Mouse (Mus musculus): ENCODE data around the gene Tmcc1. TPM values are rescaled to one million over a fixed set of nuclear protein-coding genes. Genes with fewer than 3 reads are reported as not detected.

The Tmcc1 gene
- polyA plus RNA-seq, 1 experiment from 2014 or later = 26.2 TPM

DNA sequence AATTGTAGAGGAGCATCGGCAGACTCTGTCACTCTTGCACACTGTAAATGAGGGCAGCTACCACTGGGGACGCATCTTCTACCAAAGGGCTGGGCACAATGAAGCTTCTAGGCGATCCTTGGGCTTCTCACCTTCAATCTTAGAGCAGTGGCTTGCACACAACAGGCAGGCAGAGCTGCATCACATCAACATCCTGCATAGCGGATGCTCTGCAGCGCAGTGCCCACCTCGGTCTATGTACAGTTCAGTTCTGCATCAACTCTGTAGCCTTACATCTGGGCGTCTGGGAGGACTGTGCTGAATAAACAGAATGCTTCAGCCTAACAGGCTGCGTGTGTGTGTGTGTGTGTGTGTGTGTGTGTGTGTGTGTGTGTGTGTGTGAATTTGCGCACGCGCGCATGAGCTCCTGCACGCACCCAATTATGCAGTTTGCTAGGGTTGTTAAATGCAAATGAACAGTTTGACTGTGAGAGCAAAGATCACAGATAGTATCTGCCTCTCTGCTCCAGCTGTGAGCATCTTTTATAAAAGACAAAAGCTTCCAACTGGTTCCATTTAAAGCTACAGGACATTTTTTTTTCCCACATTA is 136.5 kb downstream of the Tmcc1 start:
- no peaks in the 10 kb centered on the region for H3K9me3 ChIP-seq (ENCODE audit: control insufficient read depth, low read length)
- peaks cover 12% of the 10 kb centered on the region for H3K4me1 ChIP-seq (ENCODE audit: control insufficient read depth, insufficient read depth, low read length)
- H3K27me3 ChIP-seq (ENCODE audit: control insufficient read depth, insufficient read depth, low read length) = no peaks in the 10 kb centered on the region
- ATAC-seq (ENCODE audit: low FRiP score, low TSS enrichment) (peak; percentile 81; the same call in 1 of the 2 replicates), DNase-seq (peak; percentile 78)
- peak overlapping the region; percentile 83 for H3K27ac ChIP-seq (replicated peaks; ENCODE audit: low read depth, low read length)
- peak overlapping the region; percentile 46 for H3K4me2 ChIP-seq (ENCODE audit: low read length)
- peak overlapping the region; percentile 47; the same call in 1 of the 2 replicates for H3K9ac ChIP-seq (replicated peaks; ENCODE audit: low read length)
- 6% methylated on average over 13 of the region's 13 CpGs for WGBS
- peak overlapping the region; percentile 25 for H3K4me3 ChIP-seq (replicated peaks; ENCODE audit: low read depth, low read length)
- H3K36me3 ChIP-seq (ENCODE audit: control insufficient read depth, insufficient read depth, low read length) = no peaks in the 10 kb centered on the region

DNA sequence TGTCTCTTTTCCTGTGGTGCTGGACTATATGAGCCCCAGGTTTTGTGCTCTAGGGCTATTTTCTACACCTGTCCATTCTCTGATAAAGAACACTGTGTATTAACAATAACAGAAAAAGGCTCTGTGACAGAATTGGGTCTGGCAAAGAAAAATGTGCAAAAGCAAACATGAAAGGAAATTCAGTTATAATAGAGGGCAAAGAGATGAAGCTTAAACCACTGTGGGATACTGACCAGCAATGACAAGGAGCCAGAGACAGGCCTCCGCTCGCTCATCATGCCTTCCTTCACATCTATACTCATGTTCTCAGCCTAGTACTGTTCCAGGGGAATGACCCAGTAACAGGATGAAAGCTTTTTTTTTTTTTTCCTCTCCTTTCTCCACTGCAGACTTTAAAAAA is 137.5 kb downstream of the Tmcc1 start:
- no peak overlapping the region; the same call in 1 of the 2 replicates for H3K9ac ChIP-seq (replicated peaks; ENCODE audit: low read length)

DNA sequence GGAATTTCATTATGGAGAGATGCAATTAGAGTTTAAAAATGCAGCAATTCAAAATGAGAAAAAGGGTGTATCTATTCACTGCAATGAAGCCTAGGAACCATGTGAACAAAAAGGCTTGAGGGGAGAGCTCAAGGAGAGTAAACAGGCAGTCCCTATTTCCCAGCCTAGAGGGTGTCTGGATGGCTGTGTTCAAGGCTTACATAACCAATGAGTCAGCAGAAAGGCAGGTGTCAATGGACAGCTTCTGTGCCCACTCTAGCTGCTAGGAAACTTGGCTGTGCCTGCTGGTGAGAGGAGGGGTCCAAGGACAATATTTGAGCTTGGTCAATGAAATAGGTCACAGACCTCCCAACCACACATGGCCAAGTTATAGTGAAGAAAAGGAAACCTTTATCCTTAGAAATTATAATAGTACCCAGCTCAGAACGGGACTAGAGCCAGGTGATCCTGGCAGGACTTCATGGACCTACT is 138.2 kb downstream of the Tmcc1 start:
- Histone ChIP-seq H3K9ac (replicated peaks; ENCODE audit: low read length) (no peak overlapping the region), H3K4me2 (ENCODE audit: low read length) (no peak overlapping the region), H3K4me1 (ENCODE audit: control insufficient read depth, insufficient read depth, low read length) (peaks cover 15% of the 10 kb centered on the region), H3K9me3 (ENCODE audit: control insufficient read depth, low read length) (no peaks in the 10 kb centered on the region), H3K27ac (replicated peaks; ENCODE audit: low read depth, low read length) (no peak overlapping the region), H3K27me3 (ENCODE audit: control insufficient read depth, insufficient read depth, low read length) (no peaks in the 10 kb centered on the region), H3K4me3 (replicated peaks; ENCODE audit: low read depth, low read length) (no peak overlapping the region), H3K36me3 (ENCODE audit: control insufficient read depth, insufficient read depth, low read length) (no peaks in the 10 kb centered on the region)
- 81% methylated on average over 1 of the region's 1 CpGs for WGBS
- no peak for ATAC-seq (ENCODE audit: low FRiP score, low TSS enrichment)
- DNase-seq = no peak

More for the DNA sequence above, 137.5 kb downstream of the Tmcc1 start:
- Histone ChIP-seq H3K4me2 (ENCODE audit: low read length) (peak overlapping the region; percentile 46), H3K27me3 (ENCODE audit: control insufficient read depth, insufficient read depth, low read length) (no peaks in the 10 kb centered on the region), H3K9me3 (ENCODE audit: control insufficient read depth, low read length) (no peaks in the 10 kb centered on the region), H3K36me3 (ENCODE audit: control insufficient read depth, insufficient read depth, low read length) (no peaks in the 10 kb centered on the region), H3K4me1 (ENCODE audit: control insufficient read depth, insufficient read depth, low read length) (peaks cover 12% of the 10 kb centered on the region), H3K4me3 (replicated peaks; ENCODE audit: low read depth, low read length) (no peak overlapping the region), H3K27ac (replicated peaks; ENCODE audit: low read depth, low read length) (no peak overlapping the region)
- 77% methylated on average over 2 of the region's 2 CpGs for WGBS
- DNase-seq (no peak), ATAC-seq (ENCODE audit: low FRiP score, low TSS enrichment) (no peak)

DNA sequence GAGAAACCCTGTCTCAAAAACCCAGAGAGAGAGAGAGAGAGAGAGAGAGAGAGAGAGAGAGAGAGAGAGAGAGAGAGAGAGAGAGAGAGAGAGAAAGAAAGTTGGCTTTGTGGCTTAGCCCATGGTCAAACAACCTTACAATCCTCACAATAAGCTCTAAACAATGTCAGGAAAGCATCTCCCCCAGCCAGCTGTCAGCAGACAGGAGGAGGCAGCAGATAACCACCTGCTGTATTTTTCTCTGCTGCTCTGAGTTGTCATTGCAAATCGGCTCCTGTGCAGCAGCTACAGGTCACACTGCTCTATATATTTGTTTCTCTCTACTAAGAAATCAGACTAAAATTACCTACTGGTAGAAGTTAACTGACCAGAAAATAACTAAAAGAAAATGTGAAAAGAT is 145.4 kb downstream of the Tmcc1 start:
- H3K27ac ChIP-seq (replicated peaks; ENCODE audit: low read depth, low read length) = no peak overlapping the region
- H3K4me2 ChIP-seq (ENCODE audit: low read length) = no peak overlapping the region
- ATAC-seq (ENCODE audit: low FRiP score, low TSS enrichment) (no peak), DNase-seq (no peak)
- 63% methylated on average over 1 of the region's 1 CpGs for WGBS
- peaks cover 4% of the 10 kb centered on the region for H3K4me1 ChIP-seq (ENCODE audit: control insufficient read depth, insufficient read depth, low read length)
- H3K27me3 ChIP-seq (ENCODE audit: control insufficient read depth, insufficient read depth, low read length) = no peaks in the 10 kb centered on the region
- no peak overlapping the region for H3K9ac ChIP-seq (replicated peaks; ENCODE audit: low read length)
- peaks cover under 1% of the 10 kb centered on the region for H3K9me3 ChIP-seq (ENCODE audit: control insufficient read depth, low read length)
- no peak overlapping the region for H3K4me3 ChIP-seq (replicated peaks; ENCODE audit: low read depth, low read length)
- H3K36me3 ChIP-seq (ENCODE audit: control insufficient read depth, insufficient read depth, low read length) = peaks cover 7% of the 10 kb centered on the region

DNA sequence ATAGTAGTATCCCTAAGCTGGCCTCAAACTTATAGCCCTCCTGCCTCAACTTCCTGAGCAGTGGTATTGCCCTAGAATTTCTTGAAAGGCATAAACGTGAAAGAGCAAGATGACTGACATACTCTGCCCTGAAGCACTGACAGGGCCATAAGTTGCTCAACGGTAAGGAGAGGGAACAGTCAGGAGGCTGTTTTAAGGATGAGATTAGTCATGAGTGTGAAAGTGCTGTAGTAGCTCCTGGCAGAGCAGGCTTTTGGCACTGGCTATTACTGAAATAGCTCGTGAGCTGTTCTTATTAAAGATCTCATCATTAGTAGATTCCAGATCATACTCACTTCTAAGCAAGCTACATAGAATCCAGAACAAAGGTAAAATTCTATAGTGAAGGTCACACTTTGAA is 145.9 kb downstream of the Tmcc1 start:
- no peak overlapping the region for H3K4me2 ChIP-seq (ENCODE audit: low read length)
- no peak for ATAC-seq (ENCODE audit: low FRiP score, low TSS enrichment)
- no peak overlapping the region for H3K4me3 ChIP-seq (replicated peaks; ENCODE audit: low read depth, low read length)
- H3K9ac ChIP-seq (replicated peaks; ENCODE audit: low read length) = no peak overlapping the region
- H3K27me3 ChIP-seq (ENCODE audit: control insufficient read depth, insufficient read depth, low read length) = no peaks in the 10 kb centered on the region
- 74% methylated on average over 3 of the region's 3 CpGs for WGBS
- no peak for DNase-seq
- H3K36me3 ChIP-seq (ENCODE audit: control insufficient read depth, insufficient read depth, low read length) = peaks cover 11% of the 10 kb centered on the region
- H3K4me1 ChIP-seq (ENCODE audit: control insufficient read depth, insufficient read depth, low read length) = peaks cover 4% of the 10 kb centered on the region
- H3K27ac ChIP-seq (replicated peaks; ENCODE audit: low read depth, low read length) = no peak overlapping the region
- peaks cover 4% of the 10 kb centered on the region for H3K9me3 ChIP-seq (ENCODE audit: control insufficient read depth, low read length)

DNA sequence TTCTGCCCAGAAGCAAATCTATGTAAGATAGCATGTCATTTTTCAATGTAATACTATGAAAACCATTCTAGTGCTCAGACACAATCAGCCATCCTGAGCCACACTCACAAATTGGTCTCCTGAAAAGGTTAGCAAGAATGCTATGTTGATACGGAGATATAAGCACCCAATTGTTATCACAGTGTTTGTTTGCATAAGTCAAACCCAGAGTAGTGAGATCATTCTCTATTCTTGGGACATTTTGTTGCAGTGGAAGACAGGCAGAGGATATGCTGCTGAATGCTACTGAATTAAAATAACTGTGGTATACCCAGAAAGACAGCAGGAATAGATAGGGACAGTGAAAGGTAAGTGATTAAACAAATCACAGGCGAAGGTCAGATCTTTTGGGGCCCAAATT is 149.2 kb downstream of the Tmcc1 start:
- Histone ChIP-seq H3K4me2 (ENCODE audit: low read length) (no peak overlapping the region), H3K4me1 (ENCODE audit: control insufficient read depth, insufficient read depth, low read length) (no peaks in the 10 kb centered on the region), H3K4me3 (replicated peaks; ENCODE audit: low read depth, low read length) (no peak overlapping the region), H3K9ac (replicated peaks; ENCODE audit: low read length) (no peak overlapping the region), H3K27me3 (ENCODE audit: control insufficient read depth, insufficient read depth, low read length) (no peaks in the 10 kb centered on the region), H3K9me3 (ENCODE audit: control insufficient read depth, low read length) (peaks cover 4% of the 10 kb centered on the region), H3K36me3 (ENCODE audit: control insufficient read depth, insufficient read depth, low read length) (peaks cover 18% of the 10 kb centered on the region), H3K27ac (replicated peaks; ENCODE audit: low read depth, low read length) (no peak overlapping the region)
- 53% methylated on average over 2 of the region's 2 CpGs for WGBS
- DNase-seq (no peak), ATAC-seq (ENCODE audit: low FRiP score, low TSS enrichment) (no peak)

DNA sequence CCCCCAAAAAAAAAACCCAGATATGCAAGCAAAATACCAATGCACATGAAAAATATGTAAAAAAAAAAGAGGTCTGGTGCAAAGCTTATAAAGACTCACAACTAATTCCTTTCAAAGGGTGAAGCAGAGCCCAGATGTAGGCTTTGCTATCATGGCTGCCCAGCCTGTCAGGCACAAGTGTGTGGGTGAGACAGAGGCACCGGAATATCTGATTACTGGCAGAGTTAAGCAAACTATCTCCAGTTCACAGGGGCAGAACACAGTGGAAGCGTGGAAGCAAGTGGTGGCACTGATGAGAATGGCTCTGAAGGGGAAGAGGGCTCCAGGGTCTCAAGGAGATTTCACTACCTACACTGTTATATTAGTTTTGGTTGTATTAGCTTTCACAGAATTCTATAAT is 155.1 kb downstream of the Tmcc1 start:
- Histone ChIP-seq H3K9me3 (ENCODE audit: control insufficient read depth, low read length) (peaks cover 4% of the 10 kb centered on the region), H3K4me1 (ENCODE audit: control insufficient read depth, insufficient read depth, low read length) (no peaks in the 10 kb centered on the region), H3K4me2 (ENCODE audit: low read length) (no peak overlapping the region), H3K4me3 (replicated peaks; ENCODE audit: low read depth, low read length) (no peak overlapping the region), H3K9ac (replicated peaks; ENCODE audit: low read length) (no peak overlapping the region), H3K27me3 (ENCODE audit: control insufficient read depth, insufficient read depth, low read length) (no peaks in the 10 kb centered on the region), H3K27ac (replicated peaks; ENCODE audit: low read depth, low read length) (no peak overlapping the region), H3K36me3 (ENCODE audit: control insufficient read depth, insufficient read depth, low read length) (peaks cover 14% of the 10 kb centered on the region)
- WGBS = 92% methylated on average over 2 of the region's 2 CpGs
- ATAC-seq (ENCODE audit: low FRiP score, low TSS enrichment) (no peak), DNase-seq (no peak)

DNA sequence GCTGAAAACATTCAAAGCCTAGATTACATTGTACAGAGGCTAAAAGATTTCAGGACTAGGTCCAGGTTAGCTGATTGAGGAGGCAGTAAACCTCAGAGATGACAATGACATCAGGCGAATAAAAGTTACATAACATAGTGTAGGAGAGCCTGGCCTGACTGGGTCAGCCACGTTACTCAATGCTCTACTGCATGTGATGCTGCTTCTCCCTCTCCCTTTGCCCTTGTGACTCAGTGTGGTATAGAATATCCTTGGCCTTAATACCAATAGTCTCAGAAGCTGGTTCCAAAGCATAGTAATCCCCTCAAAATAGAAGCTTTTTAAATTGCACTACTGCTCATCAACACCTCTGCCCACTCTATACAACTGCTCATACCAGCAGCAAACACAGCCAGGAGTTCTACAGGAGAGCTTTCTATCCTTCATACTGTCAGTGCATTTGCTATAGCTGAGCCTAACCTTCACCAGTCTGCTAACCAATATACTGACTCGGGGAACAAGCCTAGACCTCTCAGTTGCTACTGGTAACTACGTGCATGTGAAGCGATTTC is 155.9 kb downstream of the Tmcc1 start:
- Histone ChIP-seq H3K9ac (replicated peaks; ENCODE audit: low read length) (no peak overlapping the region), H3K27ac (replicated peaks; ENCODE audit: low read depth, low read length) (no peak overlapping the region), H3K4me1 (ENCODE audit: control insufficient read depth, insufficient read depth, low read length) (no peaks in the 10 kb centered on the region), H3K4me2 (ENCODE audit: low read length) (no peak overlapping the region), H3K9me3 (ENCODE audit: control insufficient read depth, low read length) (no peaks in the 10 kb centered on the region), H3K27me3 (ENCODE audit: control insufficient read depth, insufficient read depth, low read length) (no peaks in the 10 kb centered on the region), H3K4me3 (replicated peaks; ENCODE audit: low read depth, low read length) (no peak overlapping the region), H3K36me3 (ENCODE audit: control insufficient read depth, insufficient read depth, low read length) (peaks cover 7% of the 10 kb centered on the region; the same call in 1 of the 2 replicates)
- no peak for DNase-seq
- 91% methylated on average over 5 of the region's 5 CpGs for WGBS
- no peak for ATAC-seq (ENCODE audit: low FRiP score, low TSS enrichment)

DNA sequence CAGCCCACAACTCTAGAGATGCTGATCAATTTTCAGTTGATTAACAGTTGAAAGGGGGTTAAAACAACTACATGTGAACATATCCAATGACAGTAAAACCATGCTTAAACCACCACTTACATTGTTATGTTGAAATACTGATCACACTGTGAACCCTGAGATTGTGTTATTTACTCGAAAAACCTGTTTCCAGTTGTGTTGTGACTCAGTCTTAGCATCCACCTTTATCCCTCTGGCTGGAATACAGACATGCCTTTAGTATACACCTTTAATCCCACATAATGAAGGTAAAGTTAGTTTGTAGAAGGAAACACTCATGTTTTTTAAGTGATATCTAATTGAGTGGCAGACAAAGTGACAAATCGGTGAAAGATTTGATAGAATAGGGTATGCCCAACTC is 156.7 kb downstream of the Tmcc1 start:
- 93% methylated on average over 2 of the region's 2 CpGs for WGBS

More for the DNA sequence above, 156.7 kb downstream of the Tmcc1 start:
- Histone ChIP-seq H3K36me3 (ENCODE audit: control insufficient read depth, insufficient read depth, low read length) (no peaks in the 10 kb centered on the region), H3K4me1 (ENCODE audit: control insufficient read depth, insufficient read depth, low read length) (no peaks in the 10 kb centered on the region), H3K27ac (replicated peaks; ENCODE audit: low read depth, low read length) (no peak overlapping the region), H3K9ac (replicated peaks; ENCODE audit: low read length) (no peak overlapping the region), H3K9me3 (ENCODE audit: control insufficient read depth, low read length) (no peaks in the 10 kb centered on the region), H3K4me2 (ENCODE audit: low read length) (no peak overlapping the region), H3K27me3 (ENCODE audit: control insufficient read depth, insufficient read depth, low read length) (no peaks in the 10 kb centered on the region), H3K4me3 (replicated peaks; ENCODE audit: low read depth, low read length) (no peak overlapping the region)
- no peak for DNase-seq
- no peak for ATAC-seq (ENCODE audit: low FRiP score, low TSS enrichment)
